Mouse (Mus musculus) lung, postnatal 0 days (tissue): ENCODE data around the gene Zbed4. TPM values are rescaled to one million over a fixed set of nuclear protein-coding genes. Genes with fewer than 3 reads are reported as not detected.
"Not testable (repeated sequence)": the region's sequence is repeated elsewhere in the genome, so short reads cannot be mapped to it uniquely, and the experiment has no call there.

Experiments
- ATAC-seq: fragments of 200-750 bp; cut with Nextera tagmentation; 2 replicates; pipeline ENCODE4 v1.8.0; 2017; ENCODE audit warnings: moderate library complexity
- DNase-seq: peaks from one replicate; pipeline ENCODE4 v3.0.0-alpha.2; 2016; ENCODE audit warnings: low spot score
- H3K27ac ChIP-seq: fragments of 300-500 bp; sonication (generic); 2 replicates; pipeline ENCODE4 v1.5.1; 2014; ENCODE audit warnings: antibody characterized with exemption, mild to moderate bottlenecking, low read length, mixed read lengths
- H3K27me3 ChIP-seq: fragments of 300-500 bp; sonication (generic); replicated peaks from 2 replicates; pipeline ENCODE4 v1.6.1; 2014; ENCODE audit warnings: low read length, mixed read lengths; ENCODE audit not compliant: insufficient read depth
- H3K36me3 ChIP-seq: fragments of 300-500 bp; sonication (generic); 2 replicates; pipeline ENCODE4 v1.6.1; 2014; ENCODE audit warnings: low read length, mixed read lengths; ENCODE audit not compliant: insufficient read depth
- H3K4me1 ChIP-seq: fragments of 300-500 bp; sonication (generic); 2 replicates; pipeline ENCODE4 v1.6.1; 2014; ENCODE audit warnings: antibody characterized with exemption, low read depth, low read length, mixed read lengths; ENCODE audit not compliant: insufficient read depth
- H3K4me2 ChIP-seq: fragments of 300-500 bp; sonication (generic); replicated peaks from 2 replicates; pipeline ENCODE4 v1.6.1; 2014; ENCODE audit warnings: low read depth, mild to moderate bottlenecking, low read length, moderate library complexity, mixed read lengths
- H3K4me3 ChIP-seq: fragments of 300-500 bp; sonication (generic); 2 replicates; pipeline ENCODE4 v1.5.1; 2014; ENCODE audit warnings: low read depth, low read length
- H3K9ac ChIP-seq: fragments of 300-500 bp; sonication (generic); replicated peaks from 2 replicates; pipeline ENCODE4 v1.6.1; 2014; ENCODE audit warnings: low read depth, mild to moderate bottlenecking
- H3K9me3 ChIP-seq: fragments of 300-500 bp; sonication (generic); 2 replicates; pipeline ENCODE4 v1.6.1; 2016; ENCODE audit warnings: low read length, mixed read lengths
- CTCF ChIP-seq: IDR thresholded peaks from 2 replicates; pipeline ENCODE4 v1.5.1; 2016; ENCODE audit warnings: antibody characterized with exemption, mild to moderate bottlenecking
- EP300 ChIP-seq: IDR thresholded peaks from 2 replicates; pipeline ENCODE4 v1.6.1; 2016; ENCODE audit warnings: antibody characterized with exemption, mild to moderate bottlenecking, control low read depth
- WGBS: fragments of 180-500 bp; shearing (Covaris S2); extraction: QIAGEN DNeasy Blood & Tissue Kit; methylation state at CpG from one replicate; pipeline ENCODE4 v1.1.7; 2014; 5-methylcytosine and 5-hydroxymethylcytosine counted together
- polyA plus RNA-seq: library from polyadenylated mRNA; unstranded; fragments of >200 nt; fragmentation: Nextera tagmentation; extraction: Ambion mirVana; gene quantifications from 2 replicates; pipeline ENCODE4 v1.2.1, GENCODE M21; 2015

The Zbed4 gene
- polyA plus RNA-seq, 1 experiment from 2014 or later: 4.8 TPM

GRCm38 (mm10) chr15:88745347-88745746, 6.1 kb upstream of the Zbed4 start:
- Histone ChIP-seq H3K4me2 (no peak overlapping the region), H3K27me3 (no peaks in the 10 kb centered on the region), H3K9me3 (no peaks in the 10 kb centered on the region), H3K36me3 (no peaks in the 10 kb centered on the region), H3K27ac (no peak overlapping the region), H3K9ac (no peak overlapping the region), H3K4me1 (no peaks in the 10 kb centered on the region), H3K4me3 (no peak overlapping the region)
- no peak for TF ChIP-seq CTCF
- no peak for TF ChIP-seq EP300
- no peak for ATAC-seq
- no peak for DNase-seq
- 74% methylated on average over 3 of the region's 3 CpGs for WGBS

- no peak overlapping the region for H3K27ac ChIP-seq
- DNase-seq (no peak), ATAC-seq (no peak)
- H3K9ac ChIP-seq: no peak overlapping the region
- H3K27me3 ChIP-seq: no peaks in the 10 kb centered on the region
- WGBS: 40% methylated on average over 3 of the region's 3 CpGs
- no peaks in the 10 kb centered on the region for H3K36me3 ChIP-seq
- H3K4me2 ChIP-seq: no peak overlapping the region
- TF ChIP-seq EP300 (no peak), CTCF (no peak)
- H3K9me3 ChIP-seq: no peaks in the 10 kb centered on the region
- no peak overlapping the region for H3K4me3 ChIP-seq
- H3K4me1 ChIP-seq: 0 out of 2 replicates have a peak, but pooled peaks cover 4% of the 10 kb centered on the region
Observed at GRCm38 (mm10) chr15:88745926-88746325, 5.5 kb upstream of the Zbed4 start.

- H3K27ac ChIP-seq, H3K9ac ChIP-seq, H3K36me3 ChIP-seq, H3K27me3 ChIP-seq, H3K4me3 ChIP-seq, DNase-seq, ATAC-seq, H3K4me2 ChIP-seq, H3K9me3 ChIP-seq: not testable (repeated sequence)
- 89% methylated on average over 8 of the region's 8 CpGs for WGBS
- peaks cover 10% of the 10 kb centered on the region; the same call in 1 of the 2 replicates for H3K4me1 ChIP-seq
Observed at GRCm38 (mm10) chr15:88749617-88750016, 1.8 kb upstream of the Zbed4 start.

DNA sequence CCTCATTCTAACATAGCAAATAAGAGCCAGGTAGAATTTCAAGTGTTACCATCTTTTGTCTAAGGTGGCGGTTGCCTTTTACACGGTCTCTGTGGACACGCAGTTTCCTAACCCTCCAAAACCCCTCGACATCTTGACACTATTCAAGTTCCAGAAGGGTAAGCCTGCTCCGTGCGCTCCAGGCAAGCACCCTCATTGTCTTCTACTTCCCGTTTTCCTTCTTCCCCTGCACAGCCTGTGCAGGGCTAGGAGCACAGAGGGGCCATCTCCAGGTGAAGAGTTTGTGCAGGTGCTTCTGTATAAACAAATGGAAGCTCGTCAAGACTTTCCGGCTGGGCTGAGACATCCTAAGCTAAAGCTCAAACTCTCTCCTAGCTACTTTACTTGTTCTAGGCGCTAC, 1.4 kb upstream of the Zbed4 start:
- Histone ChIP-seq H3K9ac (no peak overlapping the region), H3K4me3 (no peak overlapping the region), H3K4me2 (no peak overlapping the region), H3K36me3 (no peaks in the 10 kb centered on the region), H3K4me1 (peaks cover 10% of the 10 kb centered on the region; the same call in 1 of the 2 replicates), H3K27me3 (no peaks in the 10 kb centered on the region), H3K9me3 (no peaks in the 10 kb centered on the region), H3K27ac (no peak overlapping the region)
- DNase-seq (no peak), ATAC-seq (no peak)
- 68% methylated on average over 10 of the region's 10 CpGs for WGBS
- TF ChIP-seq CTCF: no peak
- TF ChIP-seq EP300: no peak

DNA sequence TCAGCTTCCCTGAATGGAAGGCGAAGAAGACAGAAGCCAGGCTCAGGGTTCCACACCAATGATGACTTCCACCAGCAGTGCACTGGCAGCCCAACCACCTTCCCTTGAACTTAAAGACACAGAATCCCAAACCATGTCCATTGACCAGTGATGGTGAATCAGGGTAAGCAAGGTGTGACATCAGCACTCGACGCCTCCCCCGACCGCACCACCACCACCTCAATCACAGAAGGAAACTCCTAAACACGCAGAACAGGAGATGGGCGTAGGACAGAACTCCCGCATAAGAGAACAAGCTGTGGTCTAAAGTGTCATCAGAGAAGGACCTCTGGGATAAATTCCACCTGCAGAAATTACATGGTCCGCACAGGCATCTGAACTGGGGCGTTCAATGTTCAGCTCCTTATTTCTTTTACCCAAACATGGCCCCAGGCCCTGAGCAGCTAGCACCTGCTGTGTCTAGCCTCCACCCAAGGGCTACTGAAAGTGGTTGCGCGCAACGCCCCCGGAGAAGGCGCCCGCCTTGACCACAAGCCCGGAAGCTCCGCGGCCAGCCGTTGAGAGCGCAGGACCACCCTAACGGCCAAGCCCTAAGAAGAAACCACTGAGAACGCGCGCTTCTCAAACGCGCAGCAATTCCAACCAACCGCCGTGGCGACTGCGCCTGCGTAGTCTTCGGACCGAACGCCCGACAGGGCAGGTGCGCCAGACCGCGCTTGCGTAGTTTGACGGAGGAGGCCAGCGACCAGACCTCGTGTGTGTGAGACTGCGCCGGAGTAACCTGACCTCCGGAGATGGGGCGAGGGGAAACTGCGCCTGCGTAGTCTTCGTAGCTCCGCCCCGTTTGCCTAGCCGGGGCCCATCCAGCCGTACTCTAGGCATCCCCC, 540 bp upstream of the Zbed4 start:
- TF ChIP-seq EP300 (no peak), CTCF (no peak)
- H3K4me2 ChIP-seq: peak overlapping the region; percentile 81
- WGBS: 6% methylated on average over 54 of the region's 54 CpGs
- peak overlapping the region; percentile 72 for H3K4me3 ChIP-seq
- no peaks in the 10 kb centered on the region for H3K9me3 ChIP-seq
- no peaks in the 10 kb centered on the region for H3K27me3 ChIP-seq
- peaks cover 10% of the 10 kb centered on the region; the same call in 1 of the 2 replicates for H3K4me1 ChIP-seq
- H3K27ac ChIP-seq: peak overlapping the region; percentile 86
- peak overlapping the region; percentile 44; the same call in 1 of the 2 replicates for H3K9ac ChIP-seq
- no peaks in the 10 kb centered on the region for H3K36me3 ChIP-seq
- ATAC-seq (peak; percentile 98), DNase-seq (peak; percentile 99)

DNA sequence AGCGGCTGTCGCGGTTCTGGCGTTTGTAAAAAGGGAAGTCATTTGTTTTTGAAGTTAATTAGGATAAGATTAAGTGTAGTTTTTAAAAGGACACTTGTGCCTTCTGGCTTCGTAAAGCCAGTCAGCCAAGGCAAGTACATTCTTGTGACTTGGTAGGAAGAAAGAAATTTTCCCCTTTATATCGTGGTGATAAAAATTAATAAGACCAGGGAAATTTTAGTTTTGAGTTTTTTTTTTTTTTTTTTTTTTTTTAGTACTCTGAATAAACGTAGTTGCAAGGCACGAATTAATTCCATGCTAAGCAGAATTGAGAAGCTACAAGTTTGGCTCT, 908 bp downstream of the Zbed4 start:
- Histone ChIP-seq H3K4me2 (peak overlapping the region; percentile 81), H3K27ac (peak overlapping the region; percentile 87), H3K36me3 (no peaks in the 10 kb centered on the region), H3K9me3 (no peaks in the 10 kb centered on the region), H3K9ac (peak overlapping the region; percentile 63), H3K4me1 (peaks cover 10% of the 10 kb centered on the region; the same call in 1 of the 2 replicates), H3K4me3 (peak overlapping the region; percentile 72), H3K27me3 (no peaks in the 10 kb centered on the region)
- no peak for ATAC-seq
- no peak for DNase-seq
- TF ChIP-seq CTCF: no peak
- no peak for TF ChIP-seq EP300
- WGBS: under 1% methylated on average over 8 of the region's 8 CpGs
